Mouse (Mus musculus) G1E-ER4 (cell line): ENCODE measurements around the gene Cul4a. TPM values are rescaled to one million over a fixed set of nuclear protein-coding genes. Genes with fewer than 3 reads are reported as not detected.

Experiments
- GATA1 ChIP-seq: IDR thresholded peaks from one replicate; pipeline ENCODE4 v1.8.0; 2012; ENCODE audit warnings: low read length, inconsistent platforms
- polyA plus RNA-seq: library from polyadenylated mRNA; stranded (reverse); fragments of >175 nt; gene quantifications from 2 replicates; pipeline ENCODE4 v1.2.3, GENCODE M21; 2012

Gene Cul4a
- polyA plus RNA-seq = 60.9 and 97.4 TPM in 2 replicates

DNA sequence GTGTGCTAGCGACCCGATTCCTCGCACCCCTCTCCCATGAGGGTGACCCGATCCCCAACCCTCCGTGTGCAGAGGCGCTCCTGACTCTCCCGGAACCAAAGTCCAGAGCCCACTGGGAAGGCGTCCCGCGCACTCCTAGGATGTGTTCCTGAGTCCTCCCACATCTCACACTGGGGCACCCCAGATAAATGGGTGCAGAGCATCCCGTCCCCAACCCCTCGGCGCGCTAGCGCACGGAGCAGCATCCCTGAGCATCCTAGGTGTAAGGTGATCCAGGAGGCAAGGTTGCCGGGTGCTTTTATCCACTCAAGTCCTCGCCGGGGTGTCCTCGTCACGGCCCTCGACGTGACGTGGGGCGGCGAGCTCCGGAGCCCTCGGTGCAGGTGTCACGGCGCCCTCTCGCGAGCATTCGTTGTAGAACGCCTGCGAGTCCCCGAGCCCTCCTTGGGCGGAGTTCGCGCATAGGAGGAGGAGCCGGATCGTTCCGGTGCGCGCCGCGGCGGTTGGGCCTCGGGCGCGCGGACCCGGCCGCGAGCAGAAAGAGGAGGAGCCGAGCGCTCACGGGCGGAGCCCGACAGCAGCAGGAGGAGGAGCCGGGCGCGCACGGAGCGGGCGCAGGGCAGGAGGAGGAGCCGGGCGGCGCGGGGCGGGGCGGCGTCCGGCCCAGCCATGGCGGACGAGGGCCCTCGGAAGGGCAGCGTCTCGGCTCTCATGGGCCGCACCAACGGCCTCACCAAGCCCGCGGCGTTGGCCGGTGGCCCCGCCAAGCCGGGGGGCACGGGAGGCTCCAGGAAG is at the start of gene Cul4a, which contains the start of gene Pcid2:
TSS of gene Cul4a (plus strand) at position 535 of the 795 bp plus-strand sequence.
TSS of gene Pcid2 (minus strand) at position 373 of the 795 bp plus-strand sequence.
- no peak for TF ChIP-seq GATA1

- TF ChIP-seq GATA1 = no peak
Observed at GRCm38 (mm10) chr8:13057351-13057750, 48.1 kb upstream of the Cul4a start.

DNA sequence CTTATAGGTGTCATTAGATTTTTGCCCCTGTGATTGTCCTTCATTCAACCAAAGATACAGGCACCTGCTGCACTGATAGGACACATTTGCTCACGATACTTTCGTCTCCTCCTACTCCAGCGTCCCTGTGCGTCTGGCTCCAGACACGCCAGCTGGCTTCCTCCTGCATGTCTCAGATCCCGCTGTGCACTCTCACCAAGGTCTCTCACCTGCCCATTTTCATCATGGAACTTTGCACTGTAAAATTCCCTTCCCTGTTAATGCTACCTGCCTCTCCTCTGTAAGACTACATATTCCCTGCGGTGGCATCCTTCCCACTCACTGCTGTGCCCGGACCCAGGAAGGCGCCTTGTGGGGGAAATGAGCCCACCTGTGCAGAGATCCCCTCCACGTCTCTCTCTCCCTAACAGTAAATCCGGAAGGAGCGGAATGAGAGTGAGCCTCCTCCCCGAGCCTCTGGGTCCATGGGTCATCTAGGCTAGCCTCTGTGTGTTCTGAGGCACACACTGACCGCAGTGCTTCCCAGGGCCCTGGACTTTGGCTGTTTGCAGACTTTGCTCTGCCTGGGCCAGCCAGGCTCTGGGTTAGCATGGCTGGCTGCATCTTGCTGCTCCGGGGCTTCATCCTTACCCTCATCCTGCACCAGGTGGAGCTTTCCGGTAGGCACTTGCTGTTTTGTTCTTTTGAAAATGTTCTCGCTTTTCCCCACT is 44.8 kb upstream of the Cul4a start, which contains the start of gene Proz:
TSS of gene Proz (plus strand) at position 474 of the 710 bp plus-strand sequence.
- TF ChIP-seq GATA1 = no peak

DNA sequence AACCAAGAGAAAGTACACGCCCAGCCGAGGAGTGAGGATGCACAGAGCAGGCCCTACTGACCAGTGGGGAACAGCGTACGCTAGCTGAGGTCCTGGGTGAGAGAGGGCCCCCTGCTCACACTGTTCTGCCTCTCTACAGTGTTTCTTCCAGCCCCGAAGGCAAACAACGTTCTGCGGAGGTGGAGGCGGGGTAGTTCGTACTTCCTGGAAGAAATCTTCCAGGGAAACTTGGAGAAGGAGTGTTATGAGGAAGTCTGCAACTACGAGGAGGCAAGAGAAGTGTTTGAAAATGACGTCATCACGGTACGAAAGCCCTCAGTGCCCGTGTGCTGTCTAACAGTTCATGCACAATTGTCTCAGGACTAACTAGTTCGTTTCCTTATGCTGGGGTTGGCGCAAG is 42.3 kb upstream of the Cul4a start:
- no peak for TF ChIP-seq GATA1

DNA sequence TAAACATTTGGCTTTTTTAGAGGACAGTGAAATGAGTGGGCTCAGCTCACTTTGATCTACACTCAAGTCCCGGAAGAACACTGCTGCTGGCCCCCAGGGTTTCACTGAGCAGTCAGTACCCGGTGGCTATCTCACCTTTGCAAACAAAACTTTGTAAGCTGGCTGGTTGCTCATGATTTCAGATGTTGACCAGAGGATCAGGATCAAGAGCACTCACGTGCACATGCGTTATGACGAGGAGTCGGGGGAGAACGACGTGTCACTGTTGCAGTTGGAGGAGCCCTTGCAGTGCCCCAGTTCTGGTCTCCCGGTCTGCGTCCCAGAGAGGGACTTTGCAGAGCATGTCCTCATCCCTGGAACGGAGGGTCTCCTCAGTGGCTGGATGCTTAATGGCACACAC is 32.2 kb upstream of the Cul4a start:
- TF ChIP-seq GATA1 = no peak

GRCm38 (mm10) chr8:13075044-13075443 is 30.4 kb upstream of the Cul4a start:
- TF ChIP-seq GATA1 = no peak

DNA sequence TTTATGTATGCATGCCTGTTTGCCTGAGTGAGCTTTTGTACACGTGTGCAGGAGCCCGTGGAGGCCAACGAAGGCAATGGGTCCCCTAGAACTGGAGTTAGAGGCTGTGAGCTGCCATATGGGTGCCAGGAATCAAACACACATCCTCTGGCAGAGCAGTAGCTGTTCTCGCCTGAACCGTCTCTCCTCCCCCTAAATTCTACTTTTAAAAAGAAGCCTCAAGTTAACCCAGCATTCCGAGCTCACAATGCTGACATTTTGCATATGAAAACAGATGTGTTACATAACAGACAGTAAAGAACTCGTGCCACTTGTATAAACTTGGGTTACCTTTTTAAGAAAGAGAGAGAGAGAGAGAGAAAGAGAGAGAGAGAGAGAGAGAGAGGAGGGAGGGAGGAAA is 27.9 kb upstream of the Cul4a start:
- TF ChIP-seq GATA1 = no peak

GRCm38 (mm10) chr8:13104691-13105086 is 732 bp upstream of the Cul4a start:
- no peak for TF ChIP-seq GATA1

DNA sequence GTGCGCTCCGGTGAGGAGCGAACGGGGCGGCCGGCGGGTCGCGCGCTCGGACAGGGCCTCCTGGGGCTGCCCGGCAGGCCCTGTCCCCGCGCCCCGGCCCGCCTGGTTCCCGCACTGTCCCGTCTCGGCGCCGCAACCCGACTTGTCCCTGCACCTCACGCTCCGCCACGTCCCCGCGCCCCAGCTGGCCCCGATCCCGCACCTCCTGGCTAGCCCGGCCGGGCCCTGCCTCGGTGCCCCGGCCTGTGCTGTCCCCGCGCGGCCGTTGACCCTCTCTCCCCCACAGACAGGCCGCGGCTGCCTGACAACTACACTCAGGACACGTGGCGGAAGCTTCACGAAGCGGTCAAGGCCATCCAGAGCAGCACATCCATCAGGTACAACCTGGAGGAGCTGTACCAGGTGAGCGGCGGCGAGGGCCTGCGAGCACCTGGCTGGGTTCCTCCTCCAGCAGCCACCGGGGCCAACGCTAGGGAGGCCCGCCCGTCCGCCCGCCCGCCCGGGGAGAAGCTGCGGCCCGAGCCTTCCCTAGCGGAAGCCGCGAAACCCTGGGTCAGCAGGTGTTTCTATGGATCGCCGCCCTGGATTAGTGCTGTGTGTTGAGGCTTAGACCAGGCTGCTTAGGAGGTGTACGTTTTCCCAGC is 609 bp downstream of the Cul4a start:
- TF ChIP-seq GATA1 = no peak

DNA sequence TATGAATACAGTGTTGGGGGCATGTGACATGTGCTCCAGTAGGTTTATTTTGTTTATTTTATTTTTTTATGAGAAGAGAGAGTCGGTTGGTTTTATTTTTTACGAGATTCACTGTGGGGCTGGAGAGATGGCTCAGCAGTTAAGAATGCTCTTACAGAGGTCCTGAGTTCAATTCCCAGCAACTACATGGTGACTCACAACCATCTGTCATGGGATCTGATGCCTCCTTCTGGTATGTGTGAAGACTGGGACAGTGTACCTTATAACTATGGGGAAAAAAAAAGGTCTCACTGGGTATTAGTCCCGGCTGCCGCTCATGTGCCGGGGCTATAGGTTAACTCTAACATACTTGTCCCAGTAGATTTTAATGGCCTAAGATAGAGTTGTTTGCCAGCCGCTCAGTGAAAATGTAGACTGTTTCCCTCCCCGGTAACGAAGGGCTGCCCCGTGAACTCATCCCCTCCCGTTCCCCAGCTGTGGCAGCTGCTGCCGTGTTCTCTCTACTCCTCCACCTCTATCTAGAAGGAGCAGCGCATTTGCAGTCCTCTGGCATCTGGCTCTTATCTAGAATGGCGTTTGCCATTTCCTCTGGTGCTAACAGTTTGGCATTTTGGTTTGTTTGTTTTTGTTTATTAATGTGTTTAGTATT is 2.7 kb downstream of the Cul4a start:
- no peak for TF ChIP-seq GATA1

- peak; percentile 51 for TF ChIP-seq GATA1
Observed at GRCm38 (mm10) chr8:13108967-13109366, 3.5 kb downstream of the Cul4a start.

GRCm38 (mm10) chr8:13109416-13109960 is 4.1 kb downstream of the Cul4a start:
- TF ChIP-seq GATA1 = no peak

- no peak for TF ChIP-seq GATA1
Observed at GRCm38 (mm10) chr8:13111917-13112316, 6.5 kb downstream of the Cul4a start.

GRCm38 (mm10) chr8:13113232-13113631 is 7.8 kb downstream of the Cul4a start:
- no peak for TF ChIP-seq GATA1

- no peak for TF ChIP-seq GATA1
Observed at GRCm38 (mm10) chr8:13117096-13117495, 11.7 kb downstream of the Cul4a start.
